Mouse (Mus musculus): ENCODE measurements at regions not wholly inside any gene's neighbourhood (a gene's known extent, or its start where the extent isn't known, plus 50 kb on each side); places are given as distances from the start of the nearest gene placed in this dataset.

DNA sequence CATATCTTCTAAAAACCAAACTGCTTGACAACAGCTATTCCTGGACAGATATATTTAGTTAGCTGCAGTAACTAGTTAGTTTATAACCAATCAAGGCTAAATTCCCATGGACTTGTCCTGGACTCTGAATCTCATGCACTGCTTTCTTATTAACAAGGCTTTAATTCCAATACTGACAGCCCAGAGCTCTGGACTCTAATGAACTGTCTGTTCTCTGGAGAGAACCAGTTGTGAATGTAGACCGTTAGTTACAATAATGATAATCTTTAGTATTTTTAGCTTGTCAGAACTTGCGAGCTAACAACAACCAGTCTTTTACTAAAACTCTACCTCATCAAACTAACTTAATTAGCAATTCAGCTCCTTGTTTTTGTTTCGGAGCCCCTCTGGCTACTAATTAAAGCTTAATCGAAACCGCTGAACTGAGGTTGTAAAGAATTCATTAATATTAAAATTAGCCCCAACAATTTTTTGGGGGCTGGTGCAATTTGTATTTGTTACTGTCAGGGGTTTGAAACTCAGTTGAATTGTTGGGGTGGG is 316.3 kb downstream of the Tmem182 start:
- H3K27me3 ChIP-seq, result no peaks in the 10 kb centered on the region
- 0 out of 2 replicates have a peak, but pooled peaks cover 2% of the 10 kb centered on the region for H3K4me1 ChIP-seq
- H3K4me3 ChIP-seq (replicated peaks), result no peak overlapping the region
- no peaks in the 10 kb centered on the region for H3K36me3 ChIP-seq
- H3K9me3 ChIP-seq (replicated peaks), result no peaks in the 10 kb centered on the region
- H3K27ac ChIP-seq, result no peak overlapping the region
- H3K9ac ChIP-seq, result no peak overlapping the region
- 75% methylated on average over 5 of the region's 5 CpGs for WGBS
- ATAC-seq (replicated peaks; ENCODE audit: low FRiP score), result no peak
- no peak overlapping the region for H3K4me2 ChIP-seq

- Histone ChIP-seq H3K27me3 (no peaks in the 10 kb centered on the region), H3K36me3 (no peaks in the 10 kb centered on the region)
- WGBS, result 5% methylated on average over 9 of the region's 9 CpGs
Measured at GRCm38 (mm10) chr1:41131410-41131809, 326.0 kb downstream of the Tmem182 start.

GRCm38 (mm10) chr1:41133143-41133542 is 327.7 kb downstream of the Tmem182 start:
- no peak overlapping the region for H3K4me2 ChIP-seq
- H3K27me3 ChIP-seq, result no peaks in the 10 kb centered on the region
- no peaks in the 10 kb centered on the region for H3K36me3 ChIP-seq
- ATAC-seq (replicated peaks; ENCODE audit: low FRiP score), result no peak
- no peak overlapping the region for H3K4me3 ChIP-seq (replicated peaks)
- WGBS, result 23% methylated on average over 1 of the region's 1 CpGs
- no peaks in the 10 kb centered on the region for H3K9me3 ChIP-seq (replicated peaks)
- no peaks in the 10 kb centered on the region for H3K4me1 ChIP-seq
- H3K9ac ChIP-seq, result no peak overlapping the region
- H3K27ac ChIP-seq, result no peak overlapping the region

More at GRCm38 (mm10) chr1:41131410-41131809, 326.0 kb downstream of the Tmem182 start:
- no peaks in the 10 kb centered on the region for H3K9me3 ChIP-seq (replicated peaks)
- no peak overlapping the region for H3K9ac ChIP-seq
- H3K4me3 ChIP-seq (replicated peaks), result no peak overlapping the region
- H3K27ac ChIP-seq, result no peak overlapping the region
- no peak overlapping the region for H3K4me2 ChIP-seq
- no peak for ATAC-seq (replicated peaks; ENCODE audit: low FRiP score)
- no peaks in the 10 kb centered on the region for H3K4me1 ChIP-seq

GRCm38 (mm10) chr1:41133946-41134345 is 328.5 kb downstream of the Tmem182 start:
- Histone ChIP-seq H3K27me3 (no peaks in the 10 kb centered on the region), H3K9ac (no peak overlapping the region), H3K36me3 (no peaks in the 10 kb centered on the region), H3K4me3 (replicated peaks) (no peak overlapping the region), H3K9me3 (replicated peaks) (no peaks in the 10 kb centered on the region), H3K4me1 (no peaks in the 10 kb centered on the region), H3K27ac (no peak overlapping the region), H3K4me2 (no peak overlapping the region)
- ATAC-seq (replicated peaks; ENCODE audit: low FRiP score), result no peak
- WGBS, result 80% methylated on average over 8 of the region's 8 CpGs

DNA sequence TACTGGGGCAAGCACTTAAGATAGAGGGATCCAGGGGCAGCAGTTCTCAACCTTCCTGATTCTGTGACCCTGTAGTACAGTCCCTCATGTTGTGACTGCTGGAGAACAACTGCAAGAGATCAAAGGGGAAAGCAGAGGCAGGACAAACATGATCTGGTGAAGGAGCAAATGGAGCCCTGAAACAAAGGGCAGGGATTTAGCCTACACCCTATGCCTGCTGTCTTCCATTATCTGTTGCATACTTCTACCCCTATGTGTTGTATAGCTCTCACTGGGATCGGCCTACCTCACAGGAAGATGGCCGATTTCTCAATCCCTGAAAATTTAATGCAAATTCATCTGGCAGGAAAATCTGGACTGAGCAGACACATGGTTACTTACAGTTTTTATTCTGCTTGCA is 334.3 kb downstream of the Tmem182 start:
- WGBS, result 90% methylated on average over 2 of the region's 2 CpGs
- Histone ChIP-seq H3K27ac (no peak overlapping the region), H3K4me1 (no peaks in the 10 kb centered on the region), H3K9me3 (replicated peaks) (no peaks in the 10 kb centered on the region), H3K27me3 (no peaks in the 10 kb centered on the region), H3K36me3 (no peaks in the 10 kb centered on the region), H3K9ac (no peak overlapping the region), H3K4me2 (no peak overlapping the region), H3K4me3 (replicated peaks) (no peak overlapping the region)
- no peak for ATAC-seq (replicated peaks; ENCODE audit: low FRiP score)

GRCm38 (mm10) chr1:41140542-41140941 is 335.1 kb downstream of the Tmem182 start:
- Histone ChIP-seq H3K4me1 (no peaks in the 10 kb centered on the region), H3K36me3 (no peaks in the 10 kb centered on the region), H3K4me2 (no peak overlapping the region), H3K9me3 (replicated peaks) (no peaks in the 10 kb centered on the region), H3K4me3 (replicated peaks) (no peak overlapping the region), H3K27me3 (no peaks in the 10 kb centered on the region), H3K27ac (no peak overlapping the region), H3K9ac (no peak overlapping the region)
- no peak for ATAC-seq (replicated peaks; ENCODE audit: low FRiP score)
- WGBS, result 45% methylated on average over 1 of the region's 1 CpGs

DNA sequence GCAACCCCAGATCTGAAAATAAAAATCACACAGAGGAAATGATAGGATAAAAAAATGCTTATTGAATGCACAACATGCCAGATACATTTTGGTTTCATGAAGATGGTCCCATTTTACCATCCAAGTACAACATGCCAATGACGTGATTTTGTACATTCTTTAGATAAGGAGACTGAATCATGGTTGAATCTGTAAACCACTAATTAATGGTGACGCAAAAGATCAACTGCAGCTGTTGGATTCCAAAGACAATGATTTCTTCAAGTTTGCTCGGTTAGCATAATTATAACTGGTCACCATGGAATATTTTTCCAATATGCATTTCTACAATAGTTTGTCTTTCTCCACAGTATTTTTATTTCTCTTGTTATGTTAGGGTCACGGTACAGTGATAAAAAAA is 336.6 kb downstream of the Tmem182 start:
- Histone ChIP-seq H3K27me3 (no peaks in the 10 kb centered on the region), H3K4me1 (no peaks in the 10 kb centered on the region), H3K4me2 (no peak overlapping the region), H3K36me3 (no peaks in the 10 kb centered on the region), H3K4me3 (replicated peaks) (no peak overlapping the region), H3K27ac (no peak overlapping the region), H3K9ac (no peak overlapping the region), H3K9me3 (replicated peaks) (no peaks in the 10 kb centered on the region)
- 82% methylated on average over 4 of the region's 4 CpGs for WGBS
- no peak for ATAC-seq (replicated peaks; ENCODE audit: low FRiP score)

DNA sequence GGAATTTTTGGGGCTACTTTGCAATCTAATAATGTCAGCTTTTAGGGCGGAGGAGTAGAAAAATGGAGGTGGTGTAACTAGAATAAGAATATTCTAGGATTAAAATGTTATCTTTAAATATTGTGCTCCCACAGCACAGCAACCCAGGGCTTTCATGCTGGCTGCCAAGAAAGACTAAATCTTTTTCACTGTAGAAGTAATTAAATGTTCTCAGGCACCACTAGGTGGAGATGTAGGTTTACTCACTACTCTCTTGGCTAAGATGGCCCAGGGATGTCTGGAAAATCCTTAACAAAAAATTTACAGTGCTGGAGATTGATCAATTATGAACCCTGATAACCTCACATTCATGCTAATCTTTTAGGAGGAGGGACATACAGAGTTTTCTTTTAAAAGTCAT is 347.1 kb downstream of the Tmem182 start:
- WGBS, result 64% methylated on average over 1 of the region's 1 CpGs
- no peak overlapping the region for H3K4me3 ChIP-seq (replicated peaks)
- 0 out of 2 replicates have a peak, but pooled peaks have one; percentile 18 for ATAC-seq (replicated peaks; ENCODE audit: low FRiP score)
- no peaks in the 10 kb centered on the region for H3K9me3 ChIP-seq (replicated peaks)
- H3K27me3 ChIP-seq, result peaks cover 12% of the 10 kb centered on the region
- H3K9ac ChIP-seq, result no peak overlapping the region
- no peaks in the 10 kb centered on the region for H3K36me3 ChIP-seq
- H3K27ac ChIP-seq, result no peak overlapping the region
- no peak overlapping the region for H3K4me2 ChIP-seq
- H3K4me1 ChIP-seq, result peaks cover 4% of the 10 kb centered on the region; the same call in 1 of the 2 replicates

DNA sequence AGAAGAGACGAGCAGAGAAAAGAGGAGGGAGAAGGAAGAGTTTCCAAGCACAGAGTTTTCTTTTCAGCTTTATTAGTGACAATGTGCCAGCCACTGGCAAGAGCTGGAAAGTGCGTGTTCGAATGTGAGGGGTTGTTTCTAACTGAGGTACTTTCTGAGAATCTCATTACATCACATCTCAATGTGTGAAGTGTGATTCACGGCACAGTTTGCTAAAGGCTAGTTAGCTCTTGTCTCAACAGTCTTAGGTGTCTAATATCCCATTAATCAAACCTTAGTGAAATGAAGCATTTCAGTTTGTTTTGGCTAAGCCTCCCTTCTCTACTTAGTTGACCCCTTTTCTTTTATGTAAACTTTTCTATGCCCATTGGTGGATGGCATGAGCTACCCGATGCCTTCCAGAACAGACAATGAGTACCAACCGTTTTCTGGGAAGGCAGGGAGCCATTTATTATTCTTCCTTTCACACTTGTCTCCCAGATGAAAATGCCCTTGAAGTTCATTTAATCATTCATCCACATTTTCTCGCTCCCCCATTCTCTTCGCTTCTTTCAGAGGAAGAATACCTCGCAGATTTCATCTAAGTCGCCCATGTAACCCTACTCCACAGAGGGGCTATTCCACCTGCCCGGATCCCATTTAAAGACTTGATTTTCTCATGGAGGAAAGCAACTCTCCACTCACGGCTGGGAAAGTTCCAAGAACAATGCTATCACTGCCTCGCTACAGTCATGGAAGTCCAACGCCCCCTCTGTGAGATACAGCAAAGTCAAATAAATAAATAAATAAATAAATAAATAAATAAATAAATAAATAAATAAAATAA is 348.0 kb downstream of the Tmem182 start:
- 51% methylated on average over 14 of the region's 14 CpGs for WGBS
- H3K9me3 ChIP-seq (replicated peaks), result no peaks in the 10 kb centered on the region
- ATAC-seq (replicated peaks; ENCODE audit: low FRiP score), result no peak
- H3K4me1 ChIP-seq, result peaks cover 12% of the 10 kb centered on the region; the same call in 1 of the 2 replicates
- H3K4me3 ChIP-seq (replicated peaks), result no peak overlapping the region
- no peak overlapping the region for H3K4me2 ChIP-seq
- H3K27me3 ChIP-seq, result peaks cover 12% of the 10 kb centered on the region
- no peak overlapping the region for H3K9ac ChIP-seq
- H3K36me3 ChIP-seq, result no peaks in the 10 kb centered on the region
- H3K27ac ChIP-seq, result no peak overlapping the region

- no peak overlapping the region for H3K27ac ChIP-seq
- no peaks in the 10 kb centered on the region for H3K36me3 ChIP-seq
- peaks cover 12% of the 10 kb centered on the region for H3K27me3 ChIP-seq
- peaks cover 12% of the 10 kb centered on the region; the same call in 1 of the 2 replicates for H3K4me1 ChIP-seq
- H3K4me2 ChIP-seq, result no peak overlapping the region
- 62% methylated on average over 4 of the region's 4 CpGs for WGBS
- no peak for ATAC-seq (replicated peaks; ENCODE audit: low FRiP score)
- H3K9ac ChIP-seq, result no peak overlapping the region
- H3K4me3 ChIP-seq (replicated peaks), result no peak overlapping the region
- H3K9me3 ChIP-seq (replicated peaks), result no peaks in the 10 kb centered on the region
Measured at GRCm38 (mm10) chr1:41154198-41154597, 348.8 kb downstream of the Tmem182 start.

DNA sequence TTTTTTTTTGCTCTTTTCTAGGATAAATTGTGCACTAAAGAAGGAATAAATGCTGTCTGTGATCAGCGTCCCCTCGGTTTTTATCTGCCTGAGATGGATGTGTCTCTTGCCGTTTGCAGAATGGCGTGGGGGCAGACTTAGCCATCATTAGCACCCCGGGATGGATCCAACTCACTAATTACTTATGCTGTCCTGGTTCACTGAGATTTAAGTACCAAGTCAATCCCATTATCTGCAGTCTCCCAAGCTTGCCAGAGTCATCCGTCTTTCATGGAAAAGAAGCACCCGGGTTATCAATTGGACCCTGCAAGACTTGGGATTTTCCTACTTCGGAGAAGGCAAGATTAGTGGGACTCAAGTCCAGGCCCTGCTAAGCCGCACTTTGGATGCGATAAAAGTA is 351.5 kb downstream of the Tmem182 start:
- Histone ChIP-seq H3K36me3 (no peaks in the 10 kb centered on the region), H3K27ac (no peak overlapping the region), H3K4me2 (no peak overlapping the region), H3K4me1 (peaks cover 12% of the 10 kb centered on the region; the same call in 1 of the 2 replicates), H3K9ac (no peak overlapping the region), H3K9me3 (replicated peaks) (no peaks in the 10 kb centered on the region), H3K27me3 (peaks cover 8% of the 10 kb centered on the region), H3K4me3 (replicated peaks) (no peak overlapping the region)
- 62% methylated on average over 10 of the region's 10 CpGs for WGBS
- no peak for ATAC-seq (replicated peaks; ENCODE audit: low FRiP score)

- no peaks in the 10 kb centered on the region for H3K36me3 ChIP-seq
- H3K4me1 ChIP-seq, result peaks cover 12% of the 10 kb centered on the region; the same call in 1 of the 2 replicates
- H3K9me3 ChIP-seq (replicated peaks), result no peaks in the 10 kb centered on the region
- H3K4me2 ChIP-seq, result peak overlapping the region; percentile 27; the same call in 1 of the 2 replicates
- 61% methylated on average over 20 of the region's 21 CpGs for WGBS
- H3K27ac ChIP-seq, result 0 out of 2 replicates have a peak overlapping the region, but pooled peaks have one; percentile 27
- no peak overlapping the region for H3K9ac ChIP-seq
- no peak overlapping the region for H3K4me3 ChIP-seq (replicated peaks)
- peak; percentile 88 for ATAC-seq (replicated peaks; ENCODE audit: low FRiP score)
- H3K27me3 ChIP-seq, result 0 out of 2 replicates have a peak, but pooled peaks cover 3% of the 10 kb centered on the region
Measured at GRCm38 (mm10) chr1:41157651-41158513, 352.5 kb downstream of the Tmem182 start.

Measured in kidney, embryonic 15.5 days (tissue).